Mouse (Mus musculus): ENCODE results near the gene Phospho2.

GRCm38 (mm10) chr2:69745091-69745490 is 44.3 kb upstream of the Phospho2 start:
- TF ChIP-seq POLR2A (IDR thresholded peaks at IDR 0.05; ENCODE audit: insufficient read depth, low read depth, low read length) (no peak), CTCF (IDR thresholded peaks at IDR 0.05) (peak; percentile 55), EP300 (IDR thresholded peaks at IDR 0.05; ENCODE audit: insufficient read depth, low read depth, low read length) (no peak)

Data from heart, adult 2 months (tissue).